Mouse (Mus musculus) erythroblast, embryonic 14.5 days (primary cell): Measurements from ENCODE around the gene Unc79.

ENCODE experiments used
- GATA1 ChIP-seq: IDR thresholded peaks from 2 replicates; pipeline ENCODE4 v1.6.1; 2012; ENCODE audit warnings: low read length, inconsistent platforms, mixed read lengths
- TAL1 ChIP-seq: IDR thresholded peaks from 3 replicates; pipeline ENCODE4 v1.6.1; 2012; ENCODE audit warnings: low read length, inconsistent platforms, mixed read lengths

- TF ChIP-seq GATA1 (no peak), TAL1 (no peak)
These were observed 32.6 kb upstream of the Unc79 start for GRCm38 (mm10) chr12:102916073-102916472.
